ENCODE assay signal across 15 mouse cellular contexts in genomic region chr15:95236509-95236908, GRCm38 (mm10).
"Had no signal": no experiment of that assay in that cellular context is flagged by ENCODE, and none has a peak within 500 bp of the region (broad histone marks: within the 10 kb centered on the region; RNA-seq: fewer than 3 reads in every experiment).

No protein-coding gene starts in this region.

- H3K4me3 ChIP-seq: lung, embryonic 15.5 days; megakaryocyte, embryonic 14.5 days; midbrain, embryonic 13.5 days; midbrain, embryonic 15.5 days; neural tube, embryonic 12.5 days; stomach, embryonic 15.5 days had no signal

- DNase-seq: lung, adult 2 months; lung, postnatal 14 days; lung, postnatal 36 days; right cerebral cortex, postnatal 14 days; thymus, adult 2 months; thymus, postnatal 25 days; thymus, postnatal 4 days had no signal

- H3K27ac ChIP-seq: lung, embryonic 15.5 days; macrophage; midbrain, embryonic 13.5 days; midbrain, embryonic 15.5 days; neural tube, embryonic 12.5 days; stomach, embryonic 15.5 days; stomach, postnatal 0 days had no signal
